Mouse (Mus musculus) bone marrow macrophage, adult 2 months (primary cell): ENCODE measurements around the gene Unc13c. TPM values are rescaled to one million over a fixed set of nuclear protein-coding genes. Genes with fewer than 3 reads are reported as not detected.

ENCODE experiments used
- H3K27ac ChIP-seq: 2 replicates; pipeline ENCODE4 v1.5.1; 2012; ENCODE audit warnings: low read depth, low read length; ENCODE audit not compliant: insufficient read depth
- H3K4me1 ChIP-seq: 2 replicates; pipeline ENCODE4 v1.6.1; 2012; ENCODE audit warnings: low read length; ENCODE audit not compliant: control insufficient read depth, insufficient read depth
- H3K4me3 ChIP-seq: 2 replicates; pipeline ENCODE4 v1.5.1; 2012; ENCODE audit warnings: mild to moderate bottlenecking, low read length, moderate library complexity; ENCODE audit not compliant: insufficient read depth
- CTCF ChIP-seq: IDR thresholded peaks from 2 replicates; pipeline ENCODE4 v1.5.1; 2012; ENCODE audit warnings: low read depth, mild to moderate bottlenecking, low read length, moderate library complexity
- POLR2A ChIP-seq: IDR thresholded peaks from 2 replicates; pipeline ENCODE4 v1.6.1; 2012; ENCODE audit warnings: mild to moderate bottlenecking, low read depth, low read length, borderline replicate concordance
- polyA plus RNA-seq: library from polyadenylated mRNA; stranded (reverse); fragments of >200 nt; gene quantifications from 2 replicates; pipeline ENCODE4 v1.2.4, GENCODE M21; 2012; ENCODE audit not compliant: missing spikeins, insufficient read depth, insufficient read length

Unc13c gene
- polyA plus RNA-seq, 1 experiment = not detected

DNA sequence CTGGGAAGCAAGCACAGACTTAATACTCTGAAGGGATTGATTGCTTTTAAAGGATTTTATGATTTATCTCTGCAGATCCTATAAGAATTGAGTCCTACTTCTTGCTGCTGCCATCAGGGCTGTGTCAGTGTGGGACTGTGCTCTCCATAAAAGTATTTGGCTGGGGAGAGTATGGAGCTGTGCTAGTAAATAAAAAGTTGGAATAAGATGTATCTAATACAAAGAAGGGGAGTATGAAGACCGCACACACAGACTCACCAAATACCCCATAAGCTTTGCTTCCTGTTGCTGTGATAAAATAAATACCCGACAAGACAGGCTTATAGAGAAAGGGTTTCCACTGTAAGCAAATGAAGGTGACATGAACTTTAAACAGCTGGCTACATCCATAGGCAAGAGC lies 298.7 kb downstream of the Unc13c start:
- no peak for TF ChIP-seq CTCF
- Histone ChIP-seq H3K4me3 (no peak overlapping the region), H3K27ac (no peak overlapping the region), H3K4me1 (no peaks in the 10 kb centered on the region)

GRCm38 (mm10) chr9:73662839-73663238 lies 305.9 kb downstream of the Unc13c start:
- H3K27ac ChIP-seq = no peak overlapping the region
- TF ChIP-seq POLR2A = no peak
- TF ChIP-seq CTCF = no peak
- no peaks in the 10 kb centered on the region for H3K4me1 ChIP-seq
- H3K4me3 ChIP-seq = no peak overlapping the region

- TF ChIP-seq CTCF (no peak), POLR2A (no peak)
- H3K4me3 ChIP-seq = no peak overlapping the region
- no peaks in the 10 kb centered on the region for H3K4me1 ChIP-seq
- no peak overlapping the region for H3K27ac ChIP-seq
Measured at GRCm38 (mm10) chr9:73649088-73649487, 319.7 kb downstream of the Unc13c start.

GRCm38 (mm10) chr9:73638119-73638518 lies 330.6 kb downstream of the Unc13c start:
- H3K27ac ChIP-seq = no peak overlapping the region
- no peak overlapping the region for H3K4me3 ChIP-seq
- H3K4me1 ChIP-seq = no peaks in the 10 kb centered on the region
- no peak for TF ChIP-seq POLR2A
- no peak for TF ChIP-seq CTCF

DNA sequence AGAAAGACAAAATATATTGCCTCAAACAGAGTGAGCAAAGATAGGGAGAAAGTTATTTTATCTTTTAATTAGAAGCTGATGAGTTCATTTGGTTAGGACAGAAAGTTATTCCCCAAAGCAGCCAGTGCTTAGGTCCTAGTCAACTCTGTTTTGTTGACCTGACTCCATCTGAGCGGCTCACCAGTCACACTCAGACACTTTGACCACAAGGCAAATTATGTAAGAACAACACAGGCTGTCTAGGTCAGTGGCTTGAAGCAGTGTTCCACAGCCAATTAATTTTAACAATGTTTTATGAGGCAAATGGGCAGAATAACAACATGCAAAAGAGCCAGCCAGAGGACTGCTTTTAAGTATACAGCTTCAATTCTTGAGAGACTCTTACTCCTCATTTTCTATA lies 343.6 kb downstream of the Unc13c start:
- TF ChIP-seq CTCF = no peak
- no peak for TF ChIP-seq POLR2A
- H3K4me1 ChIP-seq = no peaks in the 10 kb centered on the region
- H3K4me3 ChIP-seq = no peak overlapping the region
- no peak overlapping the region for H3K27ac ChIP-seq

GRCm38 (mm10) chr9:73612896-73613295 lies 355.9 kb downstream of the Unc13c start:
- H3K4me3 ChIP-seq = no peak overlapping the region
- no peak overlapping the region for H3K27ac ChIP-seq
- TF ChIP-seq POLR2A (no peak), CTCF (no peak)
- H3K4me1 ChIP-seq = no peaks in the 10 kb centered on the region

- no peak overlapping the region for H3K27ac ChIP-seq
- no peaks in the 10 kb centered on the region for H3K4me1 ChIP-seq
- no peak overlapping the region for H3K4me3 ChIP-seq
- TF ChIP-seq POLR2A (no peak), CTCF (no peak)
Measured at GRCm38 (mm10) chr9:73603921-73604320, 364.8 kb downstream of the Unc13c start.

- no peak for TF ChIP-seq CTCF
- TF ChIP-seq POLR2A = no peak
- Histone ChIP-seq H3K27ac (no peak overlapping the region), H3K4me3 (no peak overlapping the region), H3K4me1 (no peaks in the 10 kb centered on the region)
Measured at GRCm38 (mm10) chr9:73565558-73565957, 403.2 kb downstream of the Unc13c start.

DNA sequence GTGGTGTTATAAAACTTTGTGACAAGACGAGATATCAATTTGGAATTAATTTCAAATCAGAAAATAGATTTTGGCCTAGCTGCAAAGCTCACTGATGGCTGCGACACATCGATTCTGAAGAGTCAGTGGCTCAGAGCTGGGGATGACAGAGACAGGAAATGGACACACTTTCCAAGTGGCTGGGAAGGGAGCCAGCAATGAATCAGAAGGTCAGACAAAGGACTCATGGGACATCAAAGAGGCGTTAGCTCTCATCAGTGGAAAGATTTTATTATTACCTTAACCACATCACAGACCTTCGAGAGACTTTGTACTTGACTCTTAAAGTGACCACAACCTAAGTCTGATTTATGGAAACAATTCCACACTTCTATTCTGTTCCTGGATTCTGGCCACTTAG lies 408.7 kb downstream of the Unc13c start:
- TF ChIP-seq CTCF (no peak), POLR2A (no peak)
- Histone ChIP-seq H3K4me3 (no peak overlapping the region), H3K4me1 (no peaks in the 10 kb centered on the region), H3K27ac (no peak overlapping the region)

GRCm38 (mm10) chr9:73557805-73558204 lies 411.0 kb downstream of the Unc13c start:
- H3K27ac ChIP-seq = no peak overlapping the region
- H3K4me1 ChIP-seq = no peaks in the 10 kb centered on the region
- no peak for TF ChIP-seq CTCF
- no peak overlapping the region for H3K4me3 ChIP-seq

DNA sequence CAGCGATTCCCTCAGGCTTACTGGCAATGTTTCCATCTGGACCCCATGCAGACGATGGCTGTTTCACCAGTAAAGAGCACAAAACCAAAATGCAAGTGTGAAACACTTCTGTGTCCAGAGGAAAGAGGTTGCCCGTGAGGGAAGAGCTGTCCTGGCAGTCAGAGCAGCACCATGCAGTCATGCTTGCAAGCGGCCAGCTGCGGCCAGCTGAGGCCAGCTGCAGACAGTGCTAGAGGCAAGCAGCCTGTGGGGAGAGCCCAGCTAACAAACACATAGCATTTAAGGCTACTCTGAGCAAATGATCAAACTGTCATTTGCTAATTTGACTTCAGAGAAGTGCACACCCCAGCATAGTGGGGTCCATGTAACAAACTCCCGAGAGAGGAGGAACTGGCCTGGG lies 413.4 kb downstream of the Unc13c start:
- H3K4me1 ChIP-seq = no peaks in the 10 kb centered on the region
- H3K4me3 ChIP-seq = no peak overlapping the region
- H3K27ac ChIP-seq = no peak overlapping the region
- no peak for TF ChIP-seq POLR2A
- no peak for TF ChIP-seq CTCF

GRCm38 (mm10) chr9:73472568-73472967 lies 496.2 kb downstream of the Unc13c start:
- TF ChIP-seq POLR2A (no peak), CTCF (no peak)
- no peak overlapping the region for H3K4me3 ChIP-seq
- H3K27ac ChIP-seq = no peak overlapping the region
- no peaks in the 10 kb centered on the region for H3K4me1 ChIP-seq
